Mouse (Mus musculus): ENCODE measurements around the gene Bcl2l10. TPM values are rescaled to one million over a fixed set of nuclear protein-coding genes. Genes with fewer than 3 reads are reported as not detected.

Gene Bcl2l10
- total and polyA plus RNA-seq, 3 experiments = not detected

- dilution Hi-C loops (cut with MboI; ENCODE audit: extremely low pct_ligation_motif_present, extremely low pct_unique_long_range_greater_than_20kb, low sequenced_read_pairs) = no loop called here
- TF ChIP-seq USF2 (conservative IDR thresholded peaks at IDR 0.05; ENCODE audit: low read depth, low read length) (no peak), IRF4 (IDR thresholded peaks at IDR 0.05; ENCODE audit: low read depth, low read length) (no peak), TCF12 (IDR thresholded peaks at IDR 0.05; ENCODE audit: low read depth, low read length) (no peak), KAT2A (IDR thresholded peaks at IDR 0.05; ENCODE audit: insufficient replicate concordance, low read length) (no peak), POLR2AphosphoS2 (IDR thresholded peaks at IDR 0.05; ENCODE audit: low read depth, low read length) (no peak), BHLHE40 (IDR thresholded peaks at IDR 0.05; ENCODE audit: low read depth, low read length) (no peak)
- H3K9ac ChIP-seq (ENCODE audit: insufficient read depth, low read depth) = no peak overlapping the region
Observed at GRCm38 (mm10) chr9:75303033-75303432, 44.5 kb upstream of the Bcl2l10 start.

GRCm38 (mm10) chr9:75303701-75304261 is 43.8 kb upstream of the Bcl2l10 start:
- no peaks in the 10 kb centered on the region for H3K27me3 ChIP-seq (replicated peaks)
- TF ChIP-seq KAT2A (IDR thresholded peaks at IDR 0.05; ENCODE audit: insufficient replicate concordance, low read length) = no peak
- TF ChIP-seq ZNF384 (IDR thresholded peaks at IDR 0.05; ENCODE audit: low read depth, low read length) = no peak
- TF ChIP-seq POLR2A (IDR thresholded peaks at IDR 0.05; ENCODE audit: low read depth, low read length) = peak; percentile 71
- 0 out of 2 replicates have a peak, but pooled peaks have one; percentile 4 for TF ChIP-seq USF2 (conservative IDR thresholded peaks at IDR 0.05; ENCODE audit: low read depth, low read length)
- TF ChIP-seq ETS1 (conservative IDR thresholded peaks at IDR 0.05; ENCODE audit: low read depth, low read length) = no peak
- no peak for TF ChIP-seq MAFK (IDR thresholded peaks at IDR 0.05; ENCODE audit: insufficient replicate concordance, low read length)
- no peak for TF ChIP-seq USF1 (IDR thresholded peaks at IDR 0.05; ENCODE audit: low read depth, low read length)
- no peak for TF ChIP-seq PAX5 (IDR thresholded peaks at IDR 0.05; ENCODE audit: low read length)
- TF ChIP-seq TBP (conservative IDR thresholded peaks at IDR 0.05; ENCODE audit: low read depth, low read length) = 0 out of 2 replicates have a peak, but pooled peaks have one; percentile 26
- TF ChIP-seq TCF12 (IDR thresholded peaks at IDR 0.05; ENCODE audit: low read depth, low read length) = peak; percentile 57; the same call in 1 of the 2 replicates
- TF ChIP-seq NELFE (IDR thresholded peaks at IDR 0.05; ENCODE audit: low read depth, low read length) = 0 out of 2 replicates have a peak, but pooled peaks have one; percentile 58
- no peak for TF ChIP-seq UBTF (IDR thresholded peaks at IDR 0.05; ENCODE audit: low read depth, low read length)
- TF ChIP-seq HCFC1 (IDR thresholded peaks at IDR 0.05; ENCODE audit: low read depth, low read length) = 0 out of 2 replicates have a peak, but pooled peaks have one; percentile 37
- TF ChIP-seq BHLHE40 (IDR thresholded peaks at IDR 0.05; ENCODE audit: low read depth, low read length) = 0 out of 2 replicates have a peak, but pooled peaks have one; percentile 20
- no peak; the same call in 1 of the 2 replicates for TF ChIP-seq MYC (IDR thresholded peaks at IDR 0.05; ENCODE audit: low read depth, low read length)
- no peak; the same call in 1 of the 2 replicates for TF ChIP-seq MXI1 (IDR thresholded peaks at IDR 0.05; ENCODE audit: low read depth, low read length)
- peak; percentile 57 for TF ChIP-seq SIN3A (IDR thresholded peaks at IDR 0.05; ENCODE audit: low read length)
- TF ChIP-seq RCOR1 (conservative IDR thresholded peaks at IDR 0.05; ENCODE audit: low read depth, low read length) = 0 out of 2 replicates have a peak, but pooled peaks have one; percentile 44
- no peak for TF ChIP-seq CHD1 (IDR thresholded peaks at IDR 0.05; ENCODE audit: low read depth, low read length)
- TF ChIP-seq EP300 (IDR thresholded peaks at IDR 0.05; ENCODE audit: low read length) = 0 out of 2 replicates have a peak, but pooled peaks have one; percentile 12
- no peaks in the 10 kb centered on the region for H3K9me3 ChIP-seq (replicated peaks; ENCODE audit: low read length)
- H3K4me3 ChIP-seq (replicated peaks in 1 of 3; ENCODE audit: low read depth in 2 of 3, low read length in 2 of 3, poor library complexity in 1 of 3) = peak overlapping the region in 2 of 3 experiments; percentile 26 to 43
- peak overlapping the region; percentile 69 for H3K4me2 ChIP-seq (ENCODE audit: insufficient read depth, low read depth, poor library complexity, severe bottlenecking)
- dilution Hi-C loops (cut with MboI; ENCODE audit: extremely low pct_ligation_motif_present, extremely low pct_unique_long_range_greater_than_20kb, low sequenced_read_pairs) (no loop called here), in situ Hi-C loops (cut with MboI; ENCODE audit: low pct_ligation_motif_present, low pct_unique_long_range_greater_than_20kb, low sequenced_read_pairs) (no loop called here)
- no peaks in the 10 kb centered on the region for H3K79me2 ChIP-seq (replicated peaks; ENCODE audit: control insufficient read depth, extremely low read depth, insufficient read depth, poor library complexity, severe bottlenecking)
- H3K27ac ChIP-seq (ENCODE audit: insufficient read depth, low read depth) = no peak overlapping the region
- DNase-seq (ENCODE audit: extremely low read depth) = no peak
- H3K4me1 ChIP-seq (ENCODE audit: control insufficient read depth in 1 of 2, insufficient read depth in 2 of 2) = peaks cover 1 to 7% of the 10 kb centered on the region in 2 experiments; a peak in 3 of 4 replicates
- H3K36me3 ChIP-seq (replicated peaks in 1 of 2; ENCODE audit: control insufficient read depth in 1 of 2, insufficient read depth in 1 of 2, low read length in 1 of 2) = peaks cover 0 to 12% of the 10 kb centered on the region in 2 experiments
- peak overlapping the region; percentile 31; the same call in 1 of the 2 replicates for H3K9ac ChIP-seq (ENCODE audit: insufficient read depth, low read depth)

More at GRCm38 (mm10) chr9:75303033-75303432, 44.5 kb upstream of the Bcl2l10 start:
- in situ Hi-C loops (cut with MboI; ENCODE audit: low pct_ligation_motif_present, low pct_unique_long_range_greater_than_20kb, low sequenced_read_pairs) = no loop called here
- Histone ChIP-seq H3K27ac (ENCODE audit: insufficient read depth, low read depth) (no peak overlapping the region), H3K9me3 (replicated peaks; ENCODE audit: low read length) (no peaks in the 10 kb centered on the region), H3K36me3 (replicated peaks in 1 of 2; ENCODE audit: control insufficient read depth in 1 of 2, insufficient read depth in 1 of 2, low read length in 1 of 2) (peaks cover 0 to 15% of the 10 kb centered on the region in 2 experiments), H3K4me1 (ENCODE audit: control insufficient read depth in 1 of 2, insufficient read depth in 2 of 2) (peaks cover 0 to 7% of the 10 kb centered on the region in 2 experiments; a peak in 2 of 4 replicates), H3K27me3 (replicated peaks) (no peaks in the 10 kb centered on the region), H3K4me2 (ENCODE audit: insufficient read depth, low read depth, poor library complexity, severe bottlenecking) (no peak overlapping the region), H3K79me2 (replicated peaks; ENCODE audit: control insufficient read depth, extremely low read depth, insufficient read depth, poor library complexity, severe bottlenecking) (no peaks in the 10 kb centered on the region), H3K4me3 (replicated peaks in 1 of 3; ENCODE audit: low read depth in 2 of 3, low read length in 2 of 3, poor library complexity in 1 of 3) (no peak overlapping the region)
- no peak for DNase-seq (ENCODE audit: extremely low read depth)
